Mouse (Mus musculus) intestine, embryonic 16.5 days (tissue): ENCODE measurements around the gene Flvcr2. TPM values are rescaled to one million over a fixed set of nuclear protein-coding genes. Genes with fewer than 3 reads are reported as not detected.

ENCODE experiments used
- ATAC-seq: fragments of 200-750 bp; cut with Nextera tagmentation; 2 replicates; pipeline ENCODE4 v1.8.0; 2017; ENCODE audit warnings: moderate TSS enrichment, moderate library complexity
- H3K27ac ChIP-seq: fragments of 300-500 bp; sonication (generic); 2 replicates; pipeline ENCODE4 v1.5.1; 2014; ENCODE audit warnings: mild to moderate bottlenecking, low read length
- H3K27me3 ChIP-seq: fragments of 300-500 bp; sonication (generic); replicated peaks from 2 replicates; pipeline ENCODE4 v1.6.1; 2014; ENCODE audit warnings: low read length, control low read depth, mixed read lengths; ENCODE audit not compliant: control insufficient read depth, insufficient read depth
- H3K36me3 ChIP-seq: fragments of 300-500 bp; sonication (generic); 2 replicates; pipeline ENCODE4 v1.6.1; 2014; ENCODE audit warnings: low read length, control low read depth; ENCODE audit not compliant: control insufficient read depth, insufficient read depth
- H3K4me1 ChIP-seq: fragments of 300-500 bp; sonication (generic); 2 replicates; pipeline ENCODE4 v1.6.1; 2014; ENCODE audit warnings: low read length, control low read depth, mixed read lengths; ENCODE audit not compliant: control insufficient read depth, insufficient read depth
- H3K4me2 ChIP-seq: fragments of 300-500 bp; sonication (generic); 2 replicates; pipeline ENCODE4 v1.6.1; 2014; ENCODE audit warnings: low read depth, low read length, control low read depth
- H3K4me3 ChIP-seq: fragments of 300-500 bp; sonication (generic); 2 replicates; pipeline ENCODE4 v1.5.1; 2014; ENCODE audit warnings: mild to moderate bottlenecking, low read length
- H3K9ac ChIP-seq: fragments of 300-500 bp; sonication (generic); 2 replicates; pipeline ENCODE4 v1.6.1; 2014; ENCODE audit warnings: low read depth, low read length
- H3K9me3 ChIP-seq: fragments of 300-500 bp; sonication (generic); 2 replicates; pipeline ENCODE4 v1.6.1; 2016; ENCODE audit warnings: low read length, control low read depth; ENCODE audit not compliant: control insufficient read depth
- WGBS: fragments of 180-500 bp; shearing (Covaris S2); extraction: QIAGEN DNeasy Blood & Tissue Kit; methylation state at CpG from one replicate; pipeline ENCODE4 v1.1.7; 2014; 5-methylcytosine and 5-hydroxymethylcytosine counted together
- polyA plus RNA-seq: library from polyadenylated mRNA; unstranded; fragments of >200 nt; fragmentation: Nextera tagmentation; extraction: Ambion mirVana; gene quantifications from 2 replicates; pipeline ENCODE4 v1.2.1, GENCODE M21; 2015

The Flvcr2 gene
- polyA plus RNA-seq, 1 experiment from 2014 or later, result 3.8 TPM

- no peaks in the 10 kb centered on the region for H3K27me3 ChIP-seq
- H3K4me1 ChIP-seq, result no peaks in the 10 kb centered on the region
- no peak for ATAC-seq
- H3K4me2 ChIP-seq, result no peak overlapping the region
- WGBS, result 37% methylated on average over 2 of the region's 2 CpGs
- no peaks in the 10 kb centered on the region for H3K36me3 ChIP-seq
- no peak overlapping the region for H3K4me3 ChIP-seq
- no peak overlapping the region for H3K27ac ChIP-seq
- no peak overlapping the region for H3K9ac ChIP-seq
- no peaks in the 10 kb centered on the region for H3K9me3 ChIP-seq
Observed at GRCm38 (mm10) chr12:85753223-85753622, 6.9 kb downstream of the Flvcr2 start.

GRCm38 (mm10) chr12:85754611-85755265 is 8.4 kb downstream of the Flvcr2 start:
- H3K4me3 ChIP-seq, result no peak overlapping the region
- no peak overlapping the region for H3K4me2 ChIP-seq
- peak; percentile 72 for ATAC-seq
- H3K36me3 ChIP-seq, result no peaks in the 10 kb centered on the region
- no peak overlapping the region for H3K27ac ChIP-seq
- H3K9me3 ChIP-seq, result no peaks in the 10 kb centered on the region
- no peak overlapping the region for H3K9ac ChIP-seq
- H3K4me1 ChIP-seq, result no peaks in the 10 kb centered on the region
- no peaks in the 10 kb centered on the region for H3K27me3 ChIP-seq
- 45% methylated on average over 5 of the region's 5 CpGs for WGBS

- Histone ChIP-seq H3K36me3 (no peaks in the 10 kb centered on the region), H3K4me3 (no peak overlapping the region), H3K27ac (no peak overlapping the region), H3K9me3 (no peaks in the 10 kb centered on the region), H3K9ac (no peak overlapping the region), H3K4me2 (no peak overlapping the region), H3K27me3 (no peaks in the 10 kb centered on the region), H3K4me1 (no peaks in the 10 kb centered on the region)
- WGBS, result 81% methylated on average over 3 of the region's 3 CpGs
- ATAC-seq, result no peak
Observed at GRCm38 (mm10) chr12:85756455-85756854, 10.1 kb downstream of the Flvcr2 start.

DNA sequence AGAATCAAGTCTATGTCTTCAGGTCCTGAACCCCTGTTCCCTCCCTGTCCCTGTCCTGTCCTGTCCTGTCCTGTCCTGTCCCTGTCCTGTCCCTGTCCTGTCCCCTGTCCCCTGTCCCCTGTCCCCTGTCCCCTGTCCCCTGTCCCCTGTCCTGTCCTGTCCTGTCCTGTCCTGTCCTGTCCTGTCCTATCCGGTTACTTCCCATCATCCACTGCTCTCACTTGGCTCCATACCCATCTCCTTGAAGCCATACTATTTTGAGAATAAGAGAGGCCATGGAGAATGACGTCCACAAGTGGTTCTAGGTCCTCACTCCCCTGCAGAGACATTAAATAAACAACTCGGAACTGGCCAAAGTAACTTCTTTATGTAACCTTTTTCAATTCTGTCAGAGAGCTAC is 10.7 kb downstream of the Flvcr2 start:
- H3K4me2 ChIP-seq, result no peak overlapping the region
- 66% methylated on average over 3 of the region's 3 CpGs for WGBS
- H3K27me3 ChIP-seq, result no peaks in the 10 kb centered on the region
- H3K4me1 ChIP-seq, result no peaks in the 10 kb centered on the region
- no peaks in the 10 kb centered on the region for H3K9me3 ChIP-seq
- no peak overlapping the region for H3K9ac ChIP-seq
- ATAC-seq, result no peak
- no peak overlapping the region for H3K4me3 ChIP-seq
- no peaks in the 10 kb centered on the region for H3K36me3 ChIP-seq
- no peak overlapping the region for H3K27ac ChIP-seq

DNA sequence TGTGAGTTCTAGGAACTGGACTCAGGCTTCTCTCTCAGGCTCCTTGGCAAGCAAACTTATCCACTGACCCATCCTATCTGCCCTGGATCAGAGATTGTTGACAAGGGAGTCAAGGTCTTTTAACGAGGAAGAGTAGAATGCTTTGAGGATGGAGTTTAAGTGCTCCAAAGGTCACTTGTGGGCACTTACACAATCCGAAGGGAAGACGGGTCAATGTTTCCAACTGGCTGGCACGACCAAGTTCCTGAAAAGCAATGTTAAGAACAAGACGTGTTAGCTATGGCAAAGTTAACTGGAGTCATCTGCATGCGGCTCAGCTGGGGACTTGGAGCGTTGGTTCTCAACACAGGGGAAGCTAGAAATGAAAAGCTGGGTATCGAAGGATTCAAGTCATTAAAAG is 12.4 kb downstream of the Flvcr2 start:
- no peaks in the 10 kb centered on the region for H3K36me3 ChIP-seq
- no peaks in the 10 kb centered on the region for H3K4me1 ChIP-seq
- H3K9ac ChIP-seq, result no peak overlapping the region
- H3K27ac ChIP-seq, result no peak overlapping the region
- no peaks in the 10 kb centered on the region for H3K27me3 ChIP-seq
- H3K4me3 ChIP-seq, result no peak overlapping the region
- no peak overlapping the region for H3K4me2 ChIP-seq
- H3K9me3 ChIP-seq, result no peaks in the 10 kb centered on the region
- ATAC-seq, result peak; percentile 31; the same call in 1 of the 2 replicates
- WGBS, result 69% methylated on average over 8 of the region's 8 CpGs

DNA sequence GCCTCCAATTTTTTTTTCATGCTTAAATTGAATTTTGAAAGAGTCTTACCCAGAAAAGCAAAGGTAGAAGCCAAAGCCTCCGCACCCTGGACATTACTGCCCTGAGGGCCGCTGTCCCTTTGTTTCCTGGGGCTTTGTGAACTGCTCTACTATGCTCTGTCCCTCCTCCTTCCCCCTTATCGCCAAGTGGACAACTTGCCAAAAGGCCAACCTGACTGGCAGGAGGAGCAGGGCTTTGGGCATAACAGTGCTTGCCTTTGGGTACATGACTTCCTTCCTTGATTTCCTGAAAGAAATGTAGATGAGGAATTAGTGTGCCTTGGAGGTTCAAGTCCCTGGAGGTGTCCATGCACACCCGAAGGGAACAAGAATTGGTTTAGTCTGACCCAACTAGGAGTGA is 15.1 kb downstream of the Flvcr2 start:
- H3K36me3 ChIP-seq, result no peaks in the 10 kb centered on the region
- no peak overlapping the region for H3K4me3 ChIP-seq
- WGBS, result 87% methylated on average over 4 of the region's 4 CpGs
- H3K4me1 ChIP-seq, result no peaks in the 10 kb centered on the region
- ATAC-seq, result no peak
- H3K4me2 ChIP-seq, result no peak overlapping the region
- no peaks in the 10 kb centered on the region for H3K9me3 ChIP-seq
- no peak overlapping the region for H3K27ac ChIP-seq
- H3K27me3 ChIP-seq, result no peaks in the 10 kb centered on the region
- no peak overlapping the region for H3K9ac ChIP-seq

GRCm38 (mm10) chr12:85764686-85765085 is 18.3 kb downstream of the Flvcr2 start:
- 58% methylated on average over 1 of the region's 1 CpGs for WGBS
- Histone ChIP-seq H3K27me3 (no peaks in the 10 kb centered on the region), H3K9me3 (no peaks in the 10 kb centered on the region), H3K9ac (no peak overlapping the region), H3K36me3 (no peaks in the 10 kb centered on the region), H3K4me3 (no peak overlapping the region), H3K27ac (no peak overlapping the region), H3K4me1 (no peaks in the 10 kb centered on the region), H3K4me2 (no peak overlapping the region)
- ATAC-seq, result no peak

GRCm38 (mm10) chr12:85766287-85766686 is 19.9 kb downstream of the Flvcr2 start:
- Histone ChIP-seq H3K4me2 (no peak overlapping the region), H3K9ac (no peak overlapping the region), H3K27ac (no peak overlapping the region), H3K4me1 (no peaks in the 10 kb centered on the region), H3K27me3 (no peaks in the 10 kb centered on the region), H3K9me3 (no peaks in the 10 kb centered on the region), H3K4me3 (no peak overlapping the region), H3K36me3 (no peaks in the 10 kb centered on the region)
- ATAC-seq, result 0 out of 2 replicates have a peak, but pooled peaks have one; percentile 28
- WGBS, result 53% methylated on average over 3 of the region's 3 CpGs

DNA sequence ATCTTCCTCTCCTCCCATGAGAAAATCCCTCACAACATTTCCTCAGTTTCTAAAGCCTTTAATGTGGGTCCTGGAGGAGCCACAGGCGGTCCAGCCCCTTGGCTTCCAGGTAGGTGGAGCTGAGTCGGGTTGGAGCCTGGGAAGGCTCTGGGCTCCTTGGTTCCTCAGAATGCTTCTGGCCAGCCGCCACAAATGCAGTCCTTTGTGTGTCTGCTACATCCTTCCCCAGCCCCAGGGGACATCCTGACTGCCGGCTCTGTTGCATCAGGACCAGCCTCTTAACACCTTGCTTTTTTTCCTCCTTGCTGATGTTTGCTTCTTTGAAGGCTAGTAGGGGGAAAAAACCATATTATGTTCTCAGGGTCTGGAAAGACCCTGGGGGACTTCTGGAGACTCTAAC is 21.4 kb downstream of the Flvcr2 start:
- Histone ChIP-seq H3K27ac (no peak overlapping the region), H3K4me3 (no peak overlapping the region), H3K9ac (no peak overlapping the region), H3K9me3 (no peaks in the 10 kb centered on the region), H3K36me3 (no peaks in the 10 kb centered on the region), H3K4me1 (no peaks in the 10 kb centered on the region), H3K4me2 (no peak overlapping the region), H3K27me3 (no peaks in the 10 kb centered on the region)
- 47% methylated on average over 4 of the region's 4 CpGs for WGBS
- ATAC-seq, result no peak

DNA sequence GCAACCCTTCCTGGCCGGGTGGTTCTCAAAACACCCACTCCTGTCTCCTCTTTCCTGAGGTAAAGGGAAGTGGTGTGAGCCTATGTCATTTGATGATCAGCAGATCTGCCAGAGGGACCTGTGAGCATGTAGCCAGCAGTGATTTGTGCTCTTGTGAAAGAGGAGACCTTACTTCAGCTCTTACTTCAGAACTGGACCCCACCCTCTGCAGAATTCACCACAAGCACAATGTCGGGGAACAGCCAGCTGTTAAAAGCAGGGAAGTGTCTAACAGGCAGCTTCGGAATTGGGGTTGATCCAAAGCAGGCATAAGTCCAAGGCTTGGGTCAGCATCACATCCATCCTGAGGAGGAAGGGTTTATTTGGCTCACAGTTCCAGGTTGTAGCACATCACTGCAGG is 25.0 kb downstream of the Flvcr2 start:
- Histone ChIP-seq H3K4me1 (no peaks in the 10 kb centered on the region), H3K27ac (no peak overlapping the region), H3K27me3 (no peaks in the 10 kb centered on the region), H3K4me2 (no peak overlapping the region), H3K9me3 (no peaks in the 10 kb centered on the region), H3K4me3 (no peak overlapping the region), H3K36me3 (no peaks in the 10 kb centered on the region), H3K9ac (no peak overlapping the region)
- no peak for ATAC-seq
- WGBS, result 44% methylated on average over 3 of the region's 3 CpGs
